Mouse (Mus musculus) liver, embryonic 16.5 days (tissue): Measurements from ENCODE around the gene Tbx2. TPM values are rescaled to one million over a fixed set of nuclear protein-coding genes. Genes with fewer than 3 reads are reported as not detected.

Experiments used
- ATAC-seq: fragments of 200-750 bp; cut with Nextera tagmentation; 2 replicates; pipeline ENCODE4 v1.8.0; 2017; ENCODE audit warnings: low read depth, mild to moderate bottlenecking, moderate number of reproducible peaks, moderate library complexity
- H3K27ac ChIP-seq: fragments of 300-500 bp; sonication (generic); 2 replicates; pipeline ENCODE4 v1.5.1; 2014; ENCODE audit warnings: mild to moderate bottlenecking, low read length
- H3K27me3 ChIP-seq: fragments of 300-500 bp; sonication (generic); 2 replicates; pipeline ENCODE4 v1.6.1; 2014; ENCODE audit warnings: low read depth, low read length, mixed read lengths; ENCODE audit not compliant: control insufficient read depth, insufficient read depth
- H3K36me3 ChIP-seq: fragments of 300-500 bp; sonication (generic); 2 replicates; pipeline ENCODE4 v1.6.1; 2014; ENCODE audit warnings: mild to moderate bottlenecking; ENCODE audit not compliant: control insufficient read depth, insufficient read depth
- H3K4me1 ChIP-seq: fragments of 300-500 bp; sonication (generic); 2 replicates; pipeline ENCODE4 v1.6.1; 2014; ENCODE audit warnings: low read depth, low read length, mixed read lengths; ENCODE audit not compliant: control insufficient read depth
- H3K4me2 ChIP-seq: fragments of 300-500 bp; sonication (generic); 2 replicates; pipeline ENCODE4 v1.6.1; 2014; ENCODE audit warnings: low read depth, low read length, mixed read lengths
- H3K4me3 ChIP-seq: fragments of 300-500 bp; sonication (generic); 2 replicates; pipeline ENCODE4 v1.5.1; 2014; ENCODE audit warnings: low read depth, mild to moderate bottlenecking, low read length
- H3K9ac ChIP-seq: fragments of 300-500 bp; sonication (generic); 2 replicates; pipeline ENCODE4 v1.6.1; 2014; ENCODE audit warnings: low read depth, low read length
- H3K9me3 ChIP-seq: fragments of 300-500 bp; sonication (generic); replicated peaks from 2 replicates; pipeline ENCODE4 v1.6.1; 2016; ENCODE audit warnings: low read length; ENCODE audit not compliant: control insufficient read depth
- WGBS: fragments of 180-500 bp; shearing (Covaris S2); extraction: QIAGEN DNeasy Blood & Tissue Kit; methylation state at CpG from one replicate; pipeline ENCODE4 v1.1.7; 2014; ENCODE audit not compliant: insufficient replicate concordance; 5-methylcytosine and 5-hydroxymethylcytosine counted together
- polyA plus RNA-seq: library from polyadenylated mRNA; unstranded; fragments of >200 nt; fragmentation: Nextera tagmentation; extraction: Ambion mirVana; gene quantifications from 2 replicates; pipeline ENCODE4 v1.2.1, GENCODE M21; 2015

Tbx2 gene
- polyA plus RNA-seq, 1 experiment from 2014 or later = 0.26 TPM

- no peak for ATAC-seq
- H3K4me3 ChIP-seq = no peak overlapping the region
- H3K4me2 ChIP-seq = no peak overlapping the region
- H3K27ac ChIP-seq = no peak overlapping the region
- peaks cover 14% of the 10 kb centered on the region for H3K4me1 ChIP-seq
- WGBS = under 1% methylated on average over 57 of the region's 61 CpGs
- peaks cover 100% of the 10 kb centered on the region for H3K27me3 ChIP-seq
- H3K9me3 ChIP-seq = no peaks in the 10 kb centered on the region
- no peak overlapping the region for H3K9ac ChIP-seq
- no peaks in the 10 kb centered on the region for H3K36me3 ChIP-seq
Measured at GRCm38 (mm10) chr11:85829520-85830440, 2.6 kb upstream of the Tbx2 start.

GRCm38 (mm10) chr11:85830901-85831341, 1.4 kb upstream of the Tbx2 start:
- 3% methylated on average over 17 of the region's 17 CpGs for WGBS
- Histone ChIP-seq H3K4me3 (no peak overlapping the region), H3K4me1 (peaks cover 14% of the 10 kb centered on the region), H3K9ac (no peak overlapping the region), H3K4me2 (no peak overlapping the region), H3K36me3 (no peaks in the 10 kb centered on the region), H3K9me3 (no peaks in the 10 kb centered on the region), H3K27me3 (peaks cover 100% of the 10 kb centered on the region), H3K27ac (no peak overlapping the region)
- no peak for ATAC-seq

- WGBS = 2% methylated on average over 33 of the region's 33 CpGs
- H3K4me3 ChIP-seq = peak overlapping the region; percentile 49
- H3K36me3 ChIP-seq = no peaks in the 10 kb centered on the region
- no peaks in the 10 kb centered on the region for H3K9me3 ChIP-seq
- ATAC-seq = no peak
- peaks cover 100% of the 10 kb centered on the region for H3K27me3 ChIP-seq
- H3K4me1 ChIP-seq = peaks cover 14% of the 10 kb centered on the region
- 0 out of 2 replicates have a peak overlapping the region, but pooled peaks have one; percentile 9 for H3K9ac ChIP-seq
- H3K4me2 ChIP-seq = peak overlapping the region; percentile 49
- no peak overlapping the region for H3K27ac ChIP-seq
Measured at GRCm38 (mm10) chr11:85831656-85832230, 608 bp upstream of the Tbx2 start.

GRCm38 (mm10) chr11:85833081-85833521, 750 bp downstream of the Tbx2 start:
- Histone ChIP-seq H3K9ac (0 out of 2 replicates have a peak overlapping the region, but pooled peaks have one; percentile 19), H3K4me2 (peak overlapping the region; percentile 49), H3K36me3 (no peaks in the 10 kb centered on the region), H3K4me1 (peaks cover 10% of the 10 kb centered on the region), H3K27me3 (peaks cover 100% of the 10 kb centered on the region), H3K9me3 (no peaks in the 10 kb centered on the region), H3K27ac (no peak overlapping the region), H3K4me3 (peak overlapping the region; percentile 49)
- 0% methylated on average over 32 of the region's 54 CpGs for WGBS
- no peak for ATAC-seq

- Histone ChIP-seq H3K4me1 (peaks cover 10% of the 10 kb centered on the region), H3K9me3 (no peaks in the 10 kb centered on the region), H3K36me3 (no peaks in the 10 kb centered on the region), H3K27me3 (peaks cover 100% of the 10 kb centered on the region), H3K9ac (no peak overlapping the region), H3K4me3 (peak overlapping the region; percentile 49), H3K27ac (no peak overlapping the region), H3K4me2 (no peak overlapping the region)
- ATAC-seq = no peak
- WGBS = 3% methylated on average over 11 of the region's 11 CpGs
Measured at GRCm38 (mm10) chr11:85833761-85834385, 1.5 kb downstream of the Tbx2 start.

- Histone ChIP-seq H3K4me2 (no peak overlapping the region), H3K4me3 (no peak overlapping the region), H3K27ac (no peak overlapping the region), H3K9ac (no peak overlapping the region), H3K9me3 (no peaks in the 10 kb centered on the region), H3K27me3 (peaks cover 100% of the 10 kb centered on the region), H3K36me3 (no peaks in the 10 kb centered on the region), H3K4me1 (peaks cover 10% of the 10 kb centered on the region)
- ATAC-seq = no peak
- 3% methylated on average over 17 of the region's 17 CpGs for WGBS
Measured at GRCm38 (mm10) chr11:85834386-85834931, 2.1 kb downstream of the Tbx2 start.

- Histone ChIP-seq H3K9ac (no peak overlapping the region), H3K9me3 (no peaks in the 10 kb centered on the region), H3K27me3 (peaks cover 100% of the 10 kb centered on the region), H3K4me2 (no peak overlapping the region), H3K4me3 (no peak overlapping the region), H3K4me1 (peaks cover 10% of the 10 kb centered on the region), H3K27ac (no peak overlapping the region), H3K36me3 (no peaks in the 10 kb centered on the region)
- ATAC-seq = no peak
- WGBS = 12% methylated on average over 9 of the region's 9 CpGs
Measured at GRCm38 (mm10) chr11:85835001-85835752, 2.8 kb downstream of the Tbx2 start.

- Histone ChIP-seq H3K27me3 (peaks cover 100% of the 10 kb centered on the region), H3K27ac (no peak overlapping the region), H3K4me2 (no peak overlapping the region), H3K4me1 (peaks cover 10% of the 10 kb centered on the region), H3K9me3 (no peaks in the 10 kb centered on the region), H3K9ac (no peak overlapping the region), H3K4me3 (no peak overlapping the region), H3K36me3 (no peaks in the 10 kb centered on the region)
- no peak for ATAC-seq
- 8% methylated on average over 16 of the region's 16 CpGs for WGBS
Measured at GRCm38 (mm10) chr11:85835753-85836522, 3.6 kb downstream of the Tbx2 start.
